Mouse (Mus musculus): Measurements from ENCODE around the gene Akt3. TPM values are rescaled to one million over a fixed set of nuclear protein-coding genes. Genes with fewer than 3 reads are reported as not detected.
A peak's percentile ranks its signal among the peaks of the same experiment; 100 is the strongest.

Gene Akt3
- polyA plus RNA-seq, 1 experiment: 20.2 TPM

- no peak for TF ChIP-seq POLR2A (IDR thresholded peaks at IDR 0.05; ENCODE audit: borderline replicate concordance, control insufficient read depth, low read depth, low read length)
- TF ChIP-seq CTCF (IDR thresholded peaks at IDR 0.05; ENCODE audit: control insufficient read depth, insufficient read depth, low read length): no peak
- H3K27ac ChIP-seq (ENCODE audit: control insufficient read depth, insufficient read depth, low read depth, low read length, poor library complexity): no peak overlapping the region
- no peak overlapping the region for H3K4me3 ChIP-seq (replicated peaks; ENCODE audit: control insufficient read depth, low read depth, low read length)
- no peaks in the 10 kb centered on the region for H3K4me1 ChIP-seq (ENCODE audit: control insufficient read depth, insufficient read depth, low read length)
Observed at GRCm38 (mm10) chr1:177231122-177231521, 26.9 kb downstream of the Akt3 start.

DNA sequence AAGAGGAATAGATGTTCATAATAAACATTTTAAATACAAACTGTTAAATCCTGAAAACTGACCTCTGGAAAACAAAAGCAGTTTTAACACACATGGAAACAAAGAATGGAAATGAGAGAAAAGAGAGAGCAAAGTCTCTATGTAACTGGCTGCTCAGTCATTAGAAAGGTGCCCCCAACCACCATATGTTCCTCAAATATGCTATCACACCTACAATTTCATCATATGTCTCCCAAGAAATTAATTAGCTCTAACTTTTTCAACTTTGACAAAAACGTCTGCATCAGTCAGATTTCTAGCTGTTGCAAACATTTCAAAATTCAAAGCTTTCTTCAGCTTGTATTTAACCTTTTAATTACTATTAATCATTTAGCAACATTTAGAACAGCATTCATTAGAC, 59.0 kb downstream of the Akt3 start:
- no peak for TF ChIP-seq POLR2A (IDR thresholded peaks at IDR 0.05; ENCODE audit: borderline replicate concordance, control insufficient read depth, low read depth, low read length)
- TF ChIP-seq CTCF (IDR thresholded peaks at IDR 0.05; ENCODE audit: control insufficient read depth, insufficient read depth, low read length): no peak
- Histone ChIP-seq H3K27ac (ENCODE audit: control insufficient read depth, insufficient read depth, low read depth, low read length, poor library complexity) (no peak overlapping the region), H3K4me3 (replicated peaks; ENCODE audit: control insufficient read depth, low read depth, low read length) (no peak overlapping the region), H3K4me1 (ENCODE audit: control insufficient read depth, insufficient read depth, low read length) (no peaks in the 10 kb centered on the region)
- 57% methylated on average over 1 of the region's 1 CpGs for WGBS

DNA sequence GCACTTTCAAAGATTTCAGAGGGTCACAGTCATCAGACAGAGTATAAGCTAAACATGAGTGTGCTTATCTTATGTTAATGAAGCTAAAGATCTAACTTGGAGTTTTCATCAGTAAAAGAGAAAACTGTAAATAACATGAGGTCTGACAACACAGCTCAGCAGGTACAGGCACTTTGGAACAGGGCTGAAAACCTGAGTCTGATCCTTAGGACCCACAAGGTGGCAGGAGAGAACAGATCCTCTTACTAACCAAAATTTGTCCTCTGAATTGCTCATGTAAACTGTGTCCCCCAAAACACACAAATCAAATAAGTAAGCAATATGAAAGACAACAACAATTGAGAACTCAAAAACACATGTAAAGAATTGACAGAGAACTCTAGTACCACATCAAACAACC, 62.8 kb downstream of the Akt3 start:
- no peak overlapping the region for H3K4me3 ChIP-seq (replicated peaks; ENCODE audit: control insufficient read depth, low read depth, low read length)
- no peaks in the 10 kb centered on the region for H3K4me1 ChIP-seq (ENCODE audit: control insufficient read depth, insufficient read depth, low read length)
- TF ChIP-seq CTCF (IDR thresholded peaks at IDR 0.05; ENCODE audit: control insufficient read depth, insufficient read depth, low read length) (no peak), POLR2A (IDR thresholded peaks at IDR 0.05; ENCODE audit: borderline replicate concordance, control insufficient read depth, low read depth, low read length) (no peak)
- H3K27ac ChIP-seq (ENCODE audit: control insufficient read depth, insufficient read depth, low read depth, low read length, poor library complexity): no peak overlapping the region

GRCm38 (mm10) chr1:177194324-177194723, 63.7 kb downstream of the Akt3 start:
- 43% methylated on average over 1 of the region's 1 CpGs for WGBS
- no peaks in the 10 kb centered on the region for H3K4me1 ChIP-seq (ENCODE audit: control insufficient read depth, insufficient read depth, low read length)
- TF ChIP-seq POLR2A (IDR thresholded peaks at IDR 0.05; ENCODE audit: borderline replicate concordance, control insufficient read depth, low read depth, low read length) (no peak), CTCF (IDR thresholded peaks at IDR 0.05; ENCODE audit: control insufficient read depth, insufficient read depth, low read length) (no peak)
- no peak overlapping the region for H3K27ac ChIP-seq (ENCODE audit: control insufficient read depth, insufficient read depth, low read depth, low read length, poor library complexity)
- H3K4me3 ChIP-seq (replicated peaks; ENCODE audit: control insufficient read depth, low read depth, low read length): no peak overlapping the region

- 89% methylated on average over 3 of the region's 3 CpGs for WGBS
- TF ChIP-seq CTCF (IDR thresholded peaks at IDR 0.05; ENCODE audit: control insufficient read depth, insufficient read depth, low read length) (no peak), POLR2A (IDR thresholded peaks at IDR 0.05; ENCODE audit: borderline replicate concordance, control insufficient read depth, low read depth, low read length) (no peak)
- H3K4me1 ChIP-seq (ENCODE audit: control insufficient read depth, insufficient read depth, low read length): no peaks in the 10 kb centered on the region
- no peak overlapping the region for H3K27ac ChIP-seq (ENCODE audit: control insufficient read depth, insufficient read depth, low read depth, low read length, poor library complexity)
- no peak overlapping the region for H3K4me3 ChIP-seq (replicated peaks; ENCODE audit: control insufficient read depth, low read depth, low read length)
Observed at GRCm38 (mm10) chr1:177191623-177192022, 66.4 kb downstream of the Akt3 start.

- TF ChIP-seq CTCF (IDR thresholded peaks at IDR 0.05; ENCODE audit: control insufficient read depth, insufficient read depth, low read length): no peak
- no peak for TF ChIP-seq POLR2A (IDR thresholded peaks at IDR 0.05; ENCODE audit: borderline replicate concordance, control insufficient read depth, low read depth, low read length)
- H3K4me3 ChIP-seq (replicated peaks; ENCODE audit: control insufficient read depth, low read depth, low read length): no peak overlapping the region
- H3K4me1 ChIP-seq (ENCODE audit: control insufficient read depth, insufficient read depth, low read length): no peaks in the 10 kb centered on the region
- no peak overlapping the region for H3K27ac ChIP-seq (ENCODE audit: control insufficient read depth, insufficient read depth, low read depth, low read length, poor library complexity)
- WGBS: 65% methylated on average over 1 of the region's 1 CpGs
Observed at GRCm38 (mm10) chr1:177190358-177190757, 67.6 kb downstream of the Akt3 start.

- Histone ChIP-seq H3K4me1 (ENCODE audit: control insufficient read depth, insufficient read depth, low read length) (no peaks in the 10 kb centered on the region), H3K4me3 (replicated peaks; ENCODE audit: control insufficient read depth, low read depth, low read length) (no peak overlapping the region), H3K27ac (ENCODE audit: control insufficient read depth, insufficient read depth, low read depth, low read length, poor library complexity) (no peak overlapping the region)
- WGBS: 21% methylated on average over 3 of the region's 3 CpGs
- peak; percentile 29; the same call in 1 of the 2 replicates for TF ChIP-seq CTCF (IDR thresholded peaks at IDR 0.05; ENCODE audit: control insufficient read depth, insufficient read depth, low read length)
- TF ChIP-seq POLR2A (IDR thresholded peaks at IDR 0.05; ENCODE audit: borderline replicate concordance, control insufficient read depth, low read depth, low read length): no peak
Observed at GRCm38 (mm10) chr1:177188708-177189107, 69.3 kb downstream of the Akt3 start.

- Histone ChIP-seq H3K4me3 (replicated peaks; ENCODE audit: control insufficient read depth, low read depth, low read length) (no peak overlapping the region), H3K4me1 (ENCODE audit: control insufficient read depth, insufficient read depth, low read length) (no peaks in the 10 kb centered on the region), H3K27ac (ENCODE audit: control insufficient read depth, insufficient read depth, low read depth, low read length, poor library complexity) (no peak overlapping the region)
- TF ChIP-seq POLR2A (IDR thresholded peaks at IDR 0.05; ENCODE audit: borderline replicate concordance, control insufficient read depth, low read depth, low read length) (no peak), CTCF (IDR thresholded peaks at IDR 0.05; ENCODE audit: control insufficient read depth, insufficient read depth, low read length) (no peak)
- WGBS: 77% methylated on average over 2 of the region's 2 CpGs
Observed at GRCm38 (mm10) chr1:177186751-177187150, 71.3 kb downstream of the Akt3 start.

DNA sequence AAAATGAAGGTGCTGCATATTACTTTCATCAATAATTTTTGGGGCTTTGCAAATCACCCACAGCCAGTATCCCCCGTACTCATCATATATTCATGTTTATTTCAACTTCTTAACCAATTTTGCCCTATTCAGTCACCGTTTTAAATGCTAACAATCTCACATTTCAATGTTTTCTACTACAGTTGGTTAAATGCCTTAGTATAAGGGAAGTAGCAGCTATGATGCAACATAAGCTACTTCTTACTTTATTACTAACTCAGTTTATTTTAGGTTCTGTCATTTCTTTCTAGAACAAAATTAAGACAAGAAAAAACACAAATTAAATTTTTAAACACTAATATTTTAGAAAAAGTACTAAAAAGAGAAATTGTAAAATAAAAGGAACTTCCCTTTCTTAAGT, 78.4 kb downstream of the Akt3 start:
- no peak overlapping the region for H3K27ac ChIP-seq (ENCODE audit: control insufficient read depth, insufficient read depth, low read depth, low read length, poor library complexity)
- 55% methylated on average over 2 of the region's 2 CpGs for WGBS
- H3K4me1 ChIP-seq (ENCODE audit: control insufficient read depth, insufficient read depth, low read length): no peaks in the 10 kb centered on the region
- TF ChIP-seq CTCF (IDR thresholded peaks at IDR 0.05; ENCODE audit: control insufficient read depth, insufficient read depth, low read length) (no peak), POLR2A (IDR thresholded peaks at IDR 0.05; ENCODE audit: borderline replicate concordance, control insufficient read depth, low read depth, low read length) (no peak)
- no peak overlapping the region for H3K4me3 ChIP-seq (replicated peaks; ENCODE audit: control insufficient read depth, low read depth, low read length)
